Mouse (Mus musculus) spleen, embryonic (tissue): ENCODE results near the gene Gnl1.
"Not testable (repeated sequence)": the region's sequence is repeated elsewhere in the genome, so short reads cannot be mapped to it uniquely, and the experiment has no call there.

ENCODE experiments used
- CTCF ChIA-PET: fragments of 350-600 bp; sonication (Branson Sonifier 250); formaldehyde crosslinking; loops from one replicate; lab custom pipeline; 2022; lab: Charles Lee

The Gnl1 gene

DNA sequence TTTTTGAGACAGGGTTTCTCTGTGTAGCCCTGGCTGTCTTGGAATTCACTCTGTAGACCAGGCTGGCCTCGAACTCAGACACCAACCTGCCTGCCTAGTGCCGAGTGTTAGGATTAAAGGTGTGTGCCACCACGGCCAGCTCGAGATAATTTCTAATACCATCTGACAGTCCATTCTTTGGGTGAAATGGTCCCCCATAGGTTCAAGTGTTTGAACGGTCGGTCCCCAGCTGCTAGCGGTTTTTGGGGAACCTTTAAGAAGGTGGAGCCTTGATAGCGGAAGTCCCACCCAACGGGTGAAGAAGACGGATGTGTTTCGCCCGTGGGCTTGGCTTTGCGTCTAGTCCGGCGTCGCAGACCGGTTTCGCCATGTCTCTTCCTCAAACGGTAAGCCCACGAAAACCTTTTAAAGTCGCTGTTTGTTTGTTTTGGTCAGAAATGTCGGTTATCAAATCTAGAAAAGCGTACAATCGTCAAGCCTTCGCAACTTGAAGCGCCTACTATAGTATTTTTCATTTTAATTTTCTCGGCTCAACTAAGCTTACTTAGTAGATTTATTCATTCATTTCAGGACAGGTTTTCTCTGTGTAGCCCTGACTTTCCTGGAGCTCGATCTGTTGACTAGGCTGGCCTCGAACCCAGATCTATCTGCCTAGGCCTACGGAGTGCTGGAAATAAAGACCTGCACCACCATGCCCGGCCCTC, 14.7 kb downstream of the Gnl1 start:
- CTCF ChIA-PET: interaction anchor here (0.6 to 2.2 kb wide), 4 partner anchors 9 to 119 kb away, joined by 3 to 7 read pairs (median 4); no protein-coding TSS in a partner anchor

DNA sequence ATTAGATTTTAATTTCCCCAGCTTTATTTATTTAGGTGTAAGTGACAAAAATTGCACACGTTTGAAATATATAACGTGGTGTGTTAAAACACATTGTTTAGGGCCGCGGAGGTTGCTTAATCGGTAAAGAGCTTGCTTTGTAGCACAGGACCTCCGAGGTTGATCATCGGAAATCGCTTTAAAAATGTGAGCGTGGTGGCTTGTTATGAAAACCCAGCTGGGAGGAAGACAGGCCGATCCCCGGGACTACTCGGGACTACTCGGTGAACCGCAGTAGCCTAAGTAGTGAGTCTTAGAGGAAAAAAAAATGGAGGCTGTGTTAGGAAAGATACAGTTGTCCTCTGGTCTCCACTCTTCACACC, 15.2 kb downstream of the Gnl1 start:
- CTCF ChIA-PET: interaction anchor here (0.6 to 2.2 kb wide), 4 partner anchors 8 to 119 kb away, joined by 3 to 7 read pairs (median 4); no protein-coding TSS in a partner anchor

DNA sequence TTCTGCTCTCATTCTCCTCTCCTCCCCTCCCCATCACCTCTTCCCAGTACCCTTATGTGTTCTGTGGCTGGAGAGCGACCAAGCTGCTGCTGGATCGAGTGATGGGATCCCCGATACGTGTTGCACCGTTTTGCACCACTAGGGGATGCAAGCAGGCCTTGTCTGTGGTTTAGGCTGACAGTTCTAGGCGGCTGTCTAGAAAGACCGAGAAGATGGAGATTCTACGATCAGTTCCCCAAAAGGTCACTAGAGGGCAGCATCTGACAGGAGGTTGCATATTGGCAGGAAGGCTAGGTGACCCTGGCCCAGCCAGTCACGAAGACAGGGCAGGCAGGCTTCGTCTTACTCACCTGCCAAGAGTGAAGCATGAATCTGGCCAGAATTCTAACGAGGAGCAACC, 17.3 kb downstream of the Gnl1 start:
- CTCF ChIA-PET: interaction anchor here (0.6 to 1.4 kb wide), 5 partner anchors 33 to 275 kb away, joined by 3 to 12 read pairs (median 5); partner anchors contain the start of gene Trim39

DNA sequence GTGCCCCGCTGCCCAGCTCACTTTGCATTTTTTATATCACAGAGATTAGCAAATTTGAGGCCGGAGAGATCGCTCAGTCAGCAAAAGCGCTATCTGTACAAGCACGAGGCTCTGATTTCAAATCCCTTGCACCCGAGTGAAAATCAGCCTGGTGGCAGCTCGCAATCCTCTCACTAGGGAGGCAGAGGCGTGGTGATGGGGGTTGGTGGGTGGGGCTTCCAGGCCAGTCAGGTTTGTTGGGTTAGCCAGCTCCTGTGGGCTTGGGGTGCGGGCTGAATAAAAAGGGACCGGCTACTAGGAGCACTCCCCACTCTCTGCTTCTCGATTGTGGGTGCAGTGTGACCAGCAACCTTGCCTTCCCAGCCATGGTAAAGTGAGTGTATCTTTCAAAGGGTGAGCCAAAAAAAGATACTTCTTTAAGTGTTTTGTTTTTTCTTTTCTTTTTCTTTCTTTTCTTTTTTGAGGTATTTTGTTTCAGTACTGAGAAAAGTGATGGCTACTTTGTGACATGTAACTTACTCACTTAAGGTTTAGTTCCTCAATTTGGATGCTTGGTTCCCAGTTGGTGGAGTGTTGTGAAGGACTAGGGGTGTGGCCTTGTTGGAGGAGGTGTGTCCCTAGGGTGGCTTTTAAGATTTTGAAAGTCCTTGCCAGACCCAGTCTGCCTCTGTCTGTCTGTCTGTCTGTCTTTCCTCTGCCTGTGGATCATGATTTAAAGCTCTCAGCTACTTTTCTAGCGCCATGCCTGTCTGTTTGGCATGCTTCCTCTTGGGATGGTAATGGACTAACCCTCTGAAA, 18.3 kb downstream of the Gnl1 start:
- CTCF ChIA-PET: interaction anchor here (0.8 to 1.7 kb wide), 4 partner anchors 32 to 92 kb away, joined by 3 to 7 read pairs (median 5); partner anchors contain the start of gene H2-T23

DNA sequence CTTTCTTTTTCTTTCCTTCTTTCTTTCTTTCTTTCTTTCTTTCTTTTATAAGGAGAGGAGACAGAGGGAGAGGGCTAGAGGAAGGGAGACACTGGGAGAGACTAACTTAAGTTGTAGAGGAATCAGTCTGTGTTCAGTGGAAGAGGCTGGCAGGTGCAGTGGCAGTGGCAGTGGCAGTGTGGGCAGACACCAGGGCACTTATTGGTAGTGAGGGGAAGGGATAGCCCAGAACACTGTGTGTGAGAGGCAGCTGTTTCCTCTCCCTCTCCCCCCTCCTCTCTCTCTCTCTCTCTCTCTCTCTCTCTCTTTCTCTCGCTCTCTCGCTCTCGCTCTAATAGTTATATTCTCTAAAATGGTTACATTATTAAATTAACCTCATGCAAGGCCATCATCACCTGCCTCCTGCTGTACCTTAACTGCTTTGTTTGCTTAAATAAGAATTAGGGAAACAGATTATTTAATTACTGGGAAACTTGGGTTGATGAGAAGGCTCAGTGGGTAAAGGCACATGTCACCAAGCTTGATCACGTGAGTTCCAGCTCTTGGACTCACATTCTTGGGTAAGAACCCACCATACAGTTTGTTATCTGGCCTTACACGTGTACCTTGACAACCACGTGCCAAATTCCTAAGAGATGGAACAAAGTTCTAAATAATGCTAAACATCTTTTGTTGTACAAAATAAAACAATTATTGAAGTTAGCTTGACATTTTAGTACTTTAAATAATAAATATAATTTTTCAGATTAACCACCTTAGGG, 19.1 kb downstream of the Gnl1 start:
- CTCF ChIA-PET: interaction anchor here (1.0 to 1.7 kb wide), 2 partner anchors 34 to 62 kb away, joined by 4 to 5 read pairs; partner anchors contain the start of gene H2-T23

DNA sequence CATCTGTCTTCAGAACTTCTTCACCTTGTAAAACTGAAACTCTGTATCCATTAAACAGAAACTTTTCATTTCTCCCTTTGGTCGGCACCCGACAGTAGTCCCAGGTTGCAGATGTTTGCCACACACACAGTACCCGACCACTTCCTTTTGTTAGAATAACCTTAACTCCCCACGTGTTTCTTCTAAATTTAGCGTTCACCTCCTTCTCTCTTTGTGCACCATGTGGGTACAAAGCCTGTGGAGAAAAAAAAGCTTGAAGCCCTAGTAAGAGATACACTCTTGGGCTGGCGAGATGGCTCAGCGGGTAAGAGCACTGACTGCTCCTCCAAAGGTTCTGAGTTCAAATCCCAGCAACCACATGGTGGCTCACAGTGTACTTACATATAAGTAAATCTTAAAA, 19.7 kb downstream of the Gnl1 start:
- CTCF ChIA-PET: interaction anchor here (1.0 kb wide), 1 partner anchor 61 kb away, joined by 4 read pairs; no protein-coding TSS in a partner anchor

DNA sequence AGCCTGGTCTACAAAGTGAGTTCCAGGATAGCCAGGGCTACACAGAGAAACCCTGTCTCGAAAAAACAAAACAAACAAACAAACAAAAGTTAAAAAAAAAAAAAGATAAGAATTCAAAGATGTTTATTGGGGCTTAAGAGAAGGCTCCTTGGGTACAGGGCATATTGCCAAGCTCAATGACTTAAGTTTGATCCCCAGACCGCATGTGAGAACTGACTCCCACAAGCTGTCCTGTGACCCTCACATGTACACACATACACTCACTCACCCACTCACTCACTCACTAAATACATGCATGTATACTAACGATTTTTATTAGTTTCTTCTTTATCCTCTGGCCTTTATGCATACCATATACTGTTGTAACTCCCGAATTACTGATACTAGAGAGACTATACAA, 20.7 kb downstream of the Gnl1 start:
- CTCF ChIA-PET: no interaction called here

DNA sequence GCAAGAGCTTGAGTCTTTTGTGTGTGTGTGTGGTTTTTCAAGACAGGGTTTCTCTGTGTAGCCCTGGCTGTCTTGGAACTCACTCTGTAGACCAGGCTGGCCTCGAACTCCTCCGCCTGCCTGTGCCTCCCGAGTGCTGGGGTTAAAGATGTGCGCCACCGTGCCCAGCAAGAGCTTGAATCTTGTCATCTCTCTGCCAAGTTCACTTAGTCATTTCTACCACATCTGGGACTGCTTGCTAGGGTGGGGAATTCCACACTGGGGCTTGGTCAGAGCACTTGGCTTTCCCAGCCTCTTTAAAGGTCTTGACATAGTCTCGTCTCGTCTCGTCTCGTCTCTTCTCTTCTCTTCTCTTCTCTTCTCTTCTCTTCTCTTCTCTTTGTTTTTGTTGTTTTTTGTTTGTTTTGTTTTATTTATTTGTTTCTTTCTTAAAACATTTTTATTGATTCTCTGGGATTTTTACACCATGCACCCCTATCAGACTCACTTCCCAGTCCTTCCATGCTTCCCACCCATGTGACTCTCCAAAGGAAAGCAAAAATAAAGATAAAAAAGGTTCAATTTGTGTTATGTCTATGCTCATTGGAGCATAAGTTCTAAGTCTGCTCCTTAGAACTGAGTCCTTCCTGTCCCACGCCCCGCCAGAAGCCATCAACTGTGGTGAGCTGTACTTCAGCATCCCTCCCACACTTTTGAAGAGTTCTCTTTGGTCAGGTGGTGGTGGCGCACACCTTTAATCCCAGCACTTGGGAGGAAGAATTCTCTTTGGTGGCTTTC, 21.7 kb downstream of the Gnl1 start:
- CTCF ChIA-PET: no interaction called here

DNA sequence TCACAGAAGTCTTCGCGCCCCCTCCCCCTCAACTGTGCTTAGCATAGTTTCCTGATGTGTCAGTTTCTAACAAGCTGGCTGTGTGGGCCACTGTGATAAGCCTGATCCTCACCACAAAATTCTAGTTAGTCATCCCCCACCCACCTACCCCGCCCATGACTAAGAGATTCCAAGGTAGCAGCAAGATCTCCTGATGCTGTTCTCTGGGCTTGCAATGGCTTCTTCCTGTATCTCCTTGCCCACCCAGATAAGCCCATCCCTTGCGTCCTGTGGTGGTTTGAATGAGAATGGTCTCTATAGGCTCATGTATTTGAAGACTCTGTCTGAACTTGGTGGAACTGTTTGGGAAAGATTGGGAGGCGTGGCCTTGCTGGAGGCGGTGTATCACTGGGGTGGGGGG, 22.3 kb downstream of the Gnl1 start:
- CTCF ChIA-PET: no interaction called here

DNA sequence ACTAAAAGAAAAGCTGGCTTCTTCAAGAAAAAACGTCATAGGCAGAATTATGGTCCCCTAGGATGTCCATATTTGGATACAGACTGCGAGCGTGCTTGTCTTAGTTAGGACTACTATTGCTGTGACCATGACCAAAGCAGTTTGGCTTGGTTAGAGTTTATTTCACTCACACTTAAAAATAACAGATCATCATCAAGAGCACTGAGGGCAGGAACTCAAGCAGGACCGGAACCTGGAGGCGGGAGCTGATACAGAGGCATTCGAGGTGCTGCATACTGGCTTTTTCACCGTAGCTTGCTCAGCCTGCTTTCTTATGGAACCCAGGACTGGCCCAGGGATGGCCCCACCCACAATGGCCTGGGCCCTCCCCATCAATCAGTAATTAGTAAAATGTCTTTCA, 23.7 kb downstream of the Gnl1 start:
- CTCF ChIA-PET: interaction anchor here (1.4 to 1.7 kb wide), 2 partner anchors 9 to 17 kb away, joined by 4 to 10 read pairs; partner anchors contain the start of gene H2-T24

DNA sequence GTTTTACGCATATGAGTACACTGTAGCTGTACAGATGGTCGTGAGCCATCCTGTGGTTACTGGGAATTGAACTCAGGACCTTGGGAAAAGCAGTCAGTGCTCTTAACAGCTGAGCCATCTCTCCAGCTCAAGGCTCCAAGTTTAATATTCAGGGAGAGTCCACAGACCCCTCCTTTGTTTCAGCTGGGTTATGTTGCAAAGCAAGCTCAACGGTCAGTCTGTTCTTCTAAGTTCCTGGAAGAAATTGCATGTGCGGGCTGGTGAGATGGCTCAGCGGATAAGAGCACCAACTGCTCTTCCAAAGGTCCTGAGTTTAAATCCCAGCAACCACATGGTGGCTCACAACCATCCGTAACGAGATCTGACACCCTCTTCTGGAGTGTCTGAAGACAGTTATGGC, 24.8 kb downstream of the Gnl1 start:
- CTCF ChIA-PET: not testable (repeated sequence)

DNA sequence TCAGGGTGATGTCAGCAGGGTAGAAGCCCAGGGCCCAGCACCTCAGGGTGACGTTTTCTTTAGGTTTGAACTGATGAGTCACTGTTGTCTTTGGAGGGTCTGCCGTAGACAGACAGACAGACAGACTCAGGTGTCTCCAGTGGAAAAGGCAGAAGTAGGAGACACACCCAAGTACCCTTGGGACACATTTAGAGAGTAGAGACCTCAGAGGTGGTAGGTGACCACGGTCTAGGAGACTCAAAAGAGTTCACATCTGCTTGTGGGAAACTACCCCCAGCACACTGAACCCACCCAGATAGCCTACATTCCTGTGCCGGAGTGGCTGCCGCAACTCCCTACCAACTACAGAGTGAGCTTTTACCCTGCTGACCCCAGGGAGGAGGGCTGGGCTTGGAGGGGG, 35.3 kb downstream of the Gnl1 start:
- CTCF ChIA-PET: no interaction called here

DNA sequence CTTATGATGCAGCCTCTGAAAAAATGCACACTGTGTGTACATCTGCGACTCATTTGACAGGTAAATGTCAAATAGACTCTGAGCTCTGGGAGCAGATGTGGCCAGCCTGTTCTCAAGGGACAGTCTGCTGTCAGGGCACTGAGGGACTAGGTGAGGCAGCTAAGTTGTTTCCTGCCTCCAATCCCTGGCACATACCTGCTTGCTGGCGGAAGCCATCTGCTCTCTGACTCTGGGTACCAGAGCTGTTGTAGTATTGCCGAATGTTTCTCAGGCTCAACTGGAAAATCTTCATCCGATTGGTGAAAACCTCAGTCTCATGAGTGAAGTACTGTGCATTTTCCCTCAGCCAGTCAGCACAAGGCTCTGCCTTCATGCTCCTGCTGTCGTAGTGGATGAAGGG, 37.4 kb downstream of the Gnl1 start:
- CTCF ChIA-PET: no interaction called here

DNA sequence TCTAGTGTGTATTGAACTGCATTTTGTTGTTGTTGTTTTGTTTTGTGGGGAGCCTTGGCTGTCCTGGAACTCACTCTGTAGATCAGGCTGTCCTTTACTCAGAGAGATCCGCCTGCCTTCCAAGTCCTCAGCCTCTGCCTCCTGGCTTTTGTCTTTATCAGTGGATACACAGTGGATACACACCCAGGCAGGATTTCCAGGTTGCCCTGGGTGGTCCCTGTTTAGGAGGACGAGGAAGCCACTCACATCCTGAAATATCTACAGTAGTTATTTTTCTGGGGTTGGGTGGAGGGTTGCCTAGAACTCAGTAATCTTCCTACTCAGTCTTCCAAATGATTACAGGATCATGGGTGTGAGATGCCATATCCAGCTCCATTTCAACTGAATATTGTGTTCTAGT, 39.3 kb downstream of the Gnl1 start:
- CTCF ChIA-PET: no interaction called here

DNA sequence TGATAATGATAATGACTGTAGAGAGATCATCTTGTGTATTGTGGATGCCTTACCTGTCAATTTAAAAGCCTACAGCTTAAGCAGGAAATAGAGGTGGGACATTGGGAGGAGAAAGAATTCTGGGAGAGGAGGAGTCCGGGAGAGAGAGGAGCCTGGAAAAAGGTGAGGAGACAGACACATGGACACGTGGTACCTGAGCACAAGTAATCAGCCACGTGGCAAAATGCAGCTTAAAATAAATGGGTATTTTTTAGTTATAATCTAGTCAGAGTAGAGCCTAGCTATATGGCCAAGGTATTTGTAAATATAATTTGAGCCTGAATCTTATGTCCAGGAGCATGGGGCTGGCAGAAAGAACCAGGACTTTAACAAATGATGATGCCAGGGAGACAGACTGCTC, 39.9 kb downstream of the Gnl1 start:
- CTCF ChIA-PET: no interaction called here

DNA sequence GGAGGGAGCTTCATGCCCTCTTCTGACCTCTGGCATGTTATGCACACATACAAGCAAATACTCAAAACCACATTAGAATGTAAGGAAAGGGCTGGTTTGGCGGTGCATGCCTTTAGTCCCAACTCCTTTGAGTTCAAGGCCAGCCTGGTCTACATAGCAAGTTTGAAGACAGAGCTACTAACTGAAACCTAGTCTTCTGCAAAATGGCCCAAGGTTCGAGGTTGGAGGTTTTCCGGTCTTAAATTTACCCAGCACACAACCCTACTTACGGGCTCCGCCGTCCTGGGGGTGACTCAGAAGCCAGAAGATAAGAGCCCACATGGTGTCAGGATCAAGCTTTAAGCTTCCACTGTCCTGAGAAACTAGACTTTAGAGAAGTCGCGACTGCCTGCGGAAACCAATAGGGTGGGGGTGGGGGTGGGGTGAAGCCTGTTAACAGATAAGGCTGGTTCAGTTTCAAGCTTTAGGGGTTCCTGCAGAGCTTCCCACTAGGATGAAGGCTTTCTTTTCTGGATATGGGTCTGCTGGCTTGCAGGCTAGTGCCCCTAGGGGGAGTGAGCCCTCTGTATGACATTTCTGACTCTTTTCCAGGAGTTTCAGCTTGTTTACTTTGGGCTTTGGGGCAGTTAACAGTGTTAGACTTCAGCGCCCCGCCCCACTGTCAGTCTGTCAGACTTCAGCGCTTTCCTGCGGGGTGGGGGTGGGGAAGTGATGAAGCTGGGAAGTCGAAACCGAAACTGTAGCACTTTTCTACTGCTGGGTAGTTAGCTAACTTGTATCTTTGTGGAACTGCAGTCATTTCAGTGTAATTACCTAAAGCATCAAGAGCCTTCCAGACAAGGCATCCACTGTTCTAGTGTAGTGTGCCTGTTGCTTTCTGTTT, 40.8 kb downstream of the Gnl1 start, which contains the start of gene H2-T24:
TSS of gene H2-T24 (minus strand) at position 370 of the 883 bp plus-strand sequence.
- CTCF ChIA-PET: interaction anchor here (0.5 to 0.7 kb wide), 2 partner anchors 17 to 385 kb away, joined by 3 to 10 read pairs; no protein-coding TSS in a partner anchor

DNA sequence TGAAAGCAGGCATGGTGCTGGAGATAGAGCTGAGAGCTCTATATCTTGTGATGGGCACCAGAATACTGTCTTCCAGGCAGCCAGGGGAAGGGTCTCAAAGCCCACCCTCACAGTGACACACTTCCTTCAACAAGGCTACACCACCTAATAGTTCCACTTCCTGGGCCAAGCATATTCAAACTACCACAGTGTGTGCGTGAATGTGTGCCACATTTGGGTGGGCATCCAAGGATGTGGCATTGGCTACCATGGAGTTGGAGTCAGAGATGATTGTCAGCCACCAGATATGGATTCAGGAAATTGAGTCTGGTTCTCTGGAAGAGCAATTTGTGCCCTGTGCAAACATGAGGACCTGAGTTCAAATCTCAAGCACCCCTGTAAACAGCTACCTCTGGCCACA, 41.7 kb downstream of the Gnl1 start:
- CTCF ChIA-PET: interaction anchor here (0.9 kb wide), 1 partner anchor 19 kb away, joined by 4 read pairs; no protein-coding TSS in a partner anchor

DNA sequence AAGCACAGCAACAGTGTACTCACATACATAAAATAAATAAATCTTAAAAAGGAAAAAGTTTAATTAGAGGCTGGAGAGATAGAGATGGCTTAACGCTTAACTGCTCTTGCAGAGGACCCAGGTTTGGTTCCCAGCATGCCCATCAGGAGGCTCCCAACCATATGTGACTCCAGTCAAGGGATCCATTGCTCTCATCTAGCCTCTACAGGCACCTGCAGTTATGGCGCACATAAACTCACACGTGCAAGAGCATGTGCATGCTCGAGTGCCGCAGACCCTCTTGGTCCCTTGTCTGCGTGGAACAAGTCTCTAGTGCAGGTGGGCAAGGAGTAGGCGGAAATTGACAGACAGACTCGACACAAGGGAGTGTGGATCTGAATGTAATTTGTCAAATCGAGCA, 42.4 kb downstream of the Gnl1 start:
- CTCF ChIA-PET: interaction anchor here (0.9 kb wide), 1 partner anchor 19 kb away, joined by 4 read pairs; no protein-coding TSS in a partner anchor

DNA sequence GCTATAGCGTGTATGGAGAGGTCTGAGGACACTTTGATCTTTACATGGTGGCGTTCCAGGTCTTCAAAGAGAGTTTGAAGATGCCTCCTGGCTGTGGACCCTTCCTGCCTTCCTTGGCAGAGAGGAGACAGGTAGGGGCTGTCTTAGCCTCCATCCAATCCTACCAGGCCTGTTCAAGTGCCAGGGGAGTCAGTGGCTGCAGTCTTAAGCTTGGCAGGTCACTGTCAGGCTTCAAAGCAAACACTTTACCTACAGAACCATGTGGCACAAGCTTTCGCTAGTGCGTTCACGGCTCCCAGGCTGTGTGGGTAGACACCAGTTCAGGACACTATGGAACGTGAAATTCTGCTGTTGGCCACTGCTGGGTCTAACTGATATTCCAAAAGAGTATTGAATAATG, 43.3 kb downstream of the Gnl1 start:
- CTCF ChIA-PET: no interaction called here
